Mouse (Mus musculus) heart, embryonic 14.5 days (tissue): ENCODE measurements around the gene Tmem220. TPM values are rescaled to one million over a fixed set of nuclear protein-coding genes. Genes with fewer than 3 reads are reported as not detected.

Experiments
- ATAC-seq: fragments of 200-750 bp; cut with Nextera tagmentation; 2 replicates; pipeline ENCODE4 v1.8.0; 2017; ENCODE audit warnings: low read depth, moderate TSS enrichment; ENCODE audit not compliant: insufficient number of reproducible peaks, insufficient read depth, low FRiP score
- H3K27ac ChIP-seq, 2 experiments: fragments of 200-500 bp in 1 of 2; fragments of 300-500 bp in 1 of 2; sonication (generic) in 1 of 2; replicated peaks in 1 of 2; 2 replicates each; pipeline ENCODE4 v1.5.1; 2012 to 2014; ENCODE audit warnings: low read depth in 2 of 2, low read length in 2 of 2, control low read depth in 1 of 2, mild to moderate bottlenecking in 1 of 2, mixed read lengths in 1 of 2; ENCODE audit not compliant: control insufficient read depth in 1 of 2, insufficient read depth in 1 of 2
- H3K27me3 ChIP-seq: fragments of 300-500 bp; sonication (generic); 2 replicates; pipeline ENCODE4 v1.6.1; 2014; ENCODE audit warnings: mild to moderate bottlenecking, low read length, control low read depth; ENCODE audit not compliant: control insufficient read depth, insufficient read depth
- H3K36me3 ChIP-seq: fragments of 300-500 bp; sonication (generic); 2 replicates; pipeline ENCODE4 v1.6.1; 2014; ENCODE audit warnings: mild to moderate bottlenecking, control low read depth, low read length, mixed read lengths; ENCODE audit not compliant: control insufficient read depth, insufficient read depth
- H3K4me1 ChIP-seq, 2 experiments: fragments of 200-500 bp in 1 of 2; fragments of 300-500 bp in 1 of 2; sonication (generic) in 1 of 2; 2 replicates each; pipeline ENCODE4 v1.6.1; 2012 to 2014; ENCODE audit warnings: low read length in 2 of 2, control low read depth in 1 of 2, mixed read lengths in 1 of 2; ENCODE audit not compliant: control insufficient read depth in 2 of 2, insufficient read depth in 2 of 2
- H3K4me2 ChIP-seq: fragments of 300-500 bp; sonication (generic); 2 replicates; pipeline ENCODE4 v1.6.1; 2014; ENCODE audit warnings: mild to moderate bottlenecking, low read length
- H3K4me3 ChIP-seq, 2 experiments: fragments of 200-500 bp in 1 of 2; fragments of 300-500 bp in 1 of 2; sonication (generic) in 1 of 2; 2 replicates each; pipeline ENCODE4 v1.5.1; 2012 to 2014; ENCODE audit warnings: low read length in 2 of 2, mild to moderate bottlenecking in 2 of 2, control low read depth in 1 of 2, low read depth in 1 of 2, moderate library complexity in 1 of 2; ENCODE audit not compliant: control insufficient read depth in 1 of 2, insufficient read depth in 1 of 2
- H3K9ac ChIP-seq: fragments of 300-500 bp; sonication (generic); 2 replicates; pipeline ENCODE4 v1.6.1; 2014; ENCODE audit warnings: mild to moderate bottlenecking, low read length
- H3K9me3 ChIP-seq: fragments of 300-500 bp; sonication (generic); 2 replicates; pipeline ENCODE4 v1.6.1; 2016; ENCODE audit warnings: low read length, control low read depth; ENCODE audit not compliant: control insufficient read depth
- WGBS: fragments of 180-500 bp; shearing (Covaris S2); extraction: QIAGEN DNeasy Blood & Tissue Kit; methylation state at CpG from one replicate; pipeline ENCODE4 v1.1.7; 2014; 5-methylcytosine and 5-hydroxymethylcytosine counted together
- polyA plus RNA-seq: library from polyadenylated mRNA; unstranded; fragments of >200 nt; fragmentation: Nextera tagmentation; extraction: Ambion mirVana; gene quantifications from 2 replicates; pipeline ENCODE4 v1.2.1, GENCODE M21; 2014

The Tmem220 gene
- polyA plus RNA-seq, 1 experiment from 2014 or later: 1.7 TPM

DNA sequence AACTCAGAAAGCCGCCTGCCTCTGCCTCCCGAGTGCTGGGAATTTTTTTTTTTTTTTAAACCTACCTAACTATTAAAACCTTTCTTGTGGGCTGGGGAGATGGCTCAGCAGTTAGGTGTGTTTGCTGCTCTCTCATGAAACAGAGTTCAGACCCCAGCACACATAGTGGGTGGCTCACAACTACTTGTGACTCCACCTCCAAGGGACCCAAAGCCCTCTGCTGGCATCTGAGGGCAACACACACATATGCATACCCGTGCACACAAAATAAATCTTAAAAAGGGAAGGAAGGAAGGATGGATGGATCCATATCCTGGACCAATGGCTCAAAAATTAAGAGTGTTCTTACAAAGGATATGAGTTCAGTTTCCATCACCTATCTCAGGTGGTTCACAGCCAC lies 24.3 kb downstream of the Tmem220 start:
- Histone ChIP-seq H3K9ac (no peak overlapping the region), H3K4me1 (peaks cover 0 to 7% of the 10 kb centered on the region in 2 experiments; a peak in 2 of 4 replicates), H3K27me3 (no peaks in the 10 kb centered on the region), H3K36me3 (peaks cover 24% of the 10 kb centered on the region), H3K9me3 (no peaks in the 10 kb centered on the region), H3K27ac (no peak overlapping the region), H3K4me3 (no peak overlapping the region), H3K4me2 (no peak overlapping the region)
- ATAC-seq: no peak
- WGBS: 100% methylated on average over 3 of the region's 3 CpGs

DNA sequence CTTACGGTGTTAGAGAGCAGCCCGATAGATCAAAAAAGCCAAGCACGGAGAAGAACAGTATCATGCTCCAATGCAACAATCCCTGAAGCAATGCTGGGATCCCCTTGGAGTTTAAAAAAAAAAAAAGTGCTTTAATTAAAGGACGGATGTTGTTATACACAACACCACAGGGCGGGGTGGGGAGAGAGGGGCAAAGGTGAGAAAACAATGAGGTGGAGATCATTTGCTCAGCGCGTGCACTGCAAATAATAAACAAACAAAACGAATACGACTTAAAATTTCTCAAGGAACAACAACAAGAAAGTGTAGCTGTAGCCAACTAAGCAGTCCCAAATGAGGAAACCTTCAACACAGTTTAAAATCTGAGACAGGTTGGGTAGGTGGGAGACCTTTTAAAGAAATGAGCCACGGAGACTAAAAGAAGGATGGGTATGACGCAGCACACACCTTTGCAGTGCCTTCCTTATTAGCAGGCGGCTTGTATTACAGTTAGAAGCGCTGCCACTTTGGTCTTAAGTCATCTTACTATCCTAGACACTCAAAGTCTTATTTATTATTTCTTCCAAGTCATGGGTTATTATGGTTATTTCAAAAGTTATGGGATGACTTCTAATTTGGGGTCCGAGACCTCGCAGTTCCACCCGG lies 26.8 kb downstream of the Tmem220 start:
- peaks cover 35% of the 10 kb centered on the region for H3K36me3 ChIP-seq
- peak overlapping the region; percentile 92 to 98 for H3K4me3 ChIP-seq
- H3K9ac ChIP-seq: peak overlapping the region; percentile 92
- H3K4me2 ChIP-seq: peak overlapping the region; percentile 72
- peak overlapping the region; percentile 77 to 81 for H3K27ac ChIP-seq
- ATAC-seq: no peak
- H3K27me3 ChIP-seq: no peaks in the 10 kb centered on the region
- 9% methylated on average over 16 of the region's 16 CpGs for WGBS
- H3K4me1 ChIP-seq: peaks cover 0 to 7% of the 10 kb centered on the region in 2 experiments; a peak in 2 of 4 replicates
- no peaks in the 10 kb centered on the region for H3K9me3 ChIP-seq

DNA sequence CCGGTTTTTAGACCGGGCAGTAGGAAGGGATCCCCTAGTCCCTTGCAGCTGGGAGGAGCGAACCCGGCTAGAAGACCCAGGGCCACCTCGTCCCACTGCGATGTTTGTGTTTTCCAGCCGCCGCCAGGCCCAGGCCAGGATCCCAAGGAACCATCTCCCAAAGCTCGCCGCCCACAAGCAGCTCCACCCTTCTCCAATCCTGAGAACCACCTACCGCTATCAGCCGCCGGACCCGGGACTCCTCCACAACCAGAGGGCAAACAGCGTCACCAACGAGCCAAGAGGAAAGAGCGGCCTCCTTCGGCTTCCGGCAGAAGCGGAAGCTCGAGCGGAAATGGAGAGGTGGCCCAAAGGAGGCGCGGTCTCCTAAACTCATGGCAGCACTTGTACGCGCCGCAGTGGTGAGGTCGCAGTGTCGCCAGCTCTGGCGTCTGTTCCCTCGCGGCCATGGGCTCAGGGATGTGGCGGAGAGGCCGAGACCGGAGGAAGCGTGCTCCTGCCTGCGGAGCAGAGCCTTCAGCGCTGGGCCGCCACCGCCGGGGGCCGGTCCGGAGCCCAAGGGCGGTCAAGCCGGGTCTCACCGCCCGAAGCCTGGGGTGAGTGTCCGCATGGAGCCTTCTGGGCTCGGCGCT lies 27.5 kb downstream of the Tmem220 start, which contains the start of the genes Adprm and Sco1:
TSS of gene Adprm (minus strand) at position 274 of the 632 bp plus-strand sequence.
TSS of gene Sco1 (plus strand) at position 350 of the 632 bp plus-strand sequence.
- Histone ChIP-seq H3K36me3 (peaks cover 41% of the 10 kb centered on the region), H3K4me1 (peaks cover 0 to 7% of the 10 kb centered on the region in 2 experiments; a peak in 2 of 4 replicates), H3K27me3 (no peaks in the 10 kb centered on the region), H3K9ac (peak within 1 kb of the TSS; percentile 92), H3K9me3 (no peaks in the 10 kb centered on the region), H3K4me3 (peak within 1 kb of the TSS; percentile 92 to 98), H3K27ac (peak within 1 kb of the TSS; percentile 77 to 81), H3K4me2 (peak within 1 kb of the TSS; percentile 72)
- WGBS: under 1% methylated on average over 50 of the region's 50 CpGs
- ATAC-seq: peak; percentile 88

DNA sequence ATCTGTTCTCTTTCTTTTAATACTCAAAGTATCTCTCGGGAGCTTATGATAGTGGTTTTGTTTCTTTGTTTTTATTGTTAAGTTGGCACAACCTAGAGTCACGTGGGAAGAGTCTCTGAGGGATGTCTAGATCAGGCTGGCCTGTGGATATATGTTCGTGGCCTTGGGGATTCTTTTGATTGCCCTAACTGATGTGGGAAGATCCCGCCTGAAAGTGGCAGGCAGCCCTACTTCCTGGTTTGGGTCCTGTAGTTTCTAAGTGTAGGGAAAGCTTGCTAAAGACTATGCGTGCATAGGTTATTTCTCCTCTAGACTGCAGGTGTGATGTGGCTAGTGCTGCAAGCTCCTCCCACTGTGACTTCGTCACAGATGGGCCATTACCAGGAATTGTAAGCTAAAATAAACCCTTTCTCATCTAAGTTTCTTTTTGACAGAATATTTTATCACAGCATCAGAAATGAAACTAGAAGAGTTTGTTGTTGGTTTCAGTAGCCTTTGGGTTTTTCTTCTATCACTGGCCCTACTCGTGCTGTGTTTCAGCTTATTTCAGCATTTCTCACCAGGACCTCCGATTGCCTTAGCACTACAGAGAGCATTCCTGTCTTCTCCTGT lies 29.9 kb downstream of the Tmem220 start:
- no peak overlapping the region for H3K4me3 ChIP-seq
- H3K9ac ChIP-seq: no peak overlapping the region
- H3K36me3 ChIP-seq: peaks cover 64% of the 10 kb centered on the region
- H3K4me1 ChIP-seq: peaks cover 0 to 7% of the 10 kb centered on the region in 2 experiments; a peak in 2 of 4 replicates
- ATAC-seq: no peak
- WGBS: 91% methylated on average over 8 of the region's 8 CpGs
- H3K27me3 ChIP-seq: no peaks in the 10 kb centered on the region
- H3K27ac ChIP-seq: no peak overlapping the region
- H3K4me2 ChIP-seq: no peak overlapping the region
- no peaks in the 10 kb centered on the region for H3K9me3 ChIP-seq

DNA sequence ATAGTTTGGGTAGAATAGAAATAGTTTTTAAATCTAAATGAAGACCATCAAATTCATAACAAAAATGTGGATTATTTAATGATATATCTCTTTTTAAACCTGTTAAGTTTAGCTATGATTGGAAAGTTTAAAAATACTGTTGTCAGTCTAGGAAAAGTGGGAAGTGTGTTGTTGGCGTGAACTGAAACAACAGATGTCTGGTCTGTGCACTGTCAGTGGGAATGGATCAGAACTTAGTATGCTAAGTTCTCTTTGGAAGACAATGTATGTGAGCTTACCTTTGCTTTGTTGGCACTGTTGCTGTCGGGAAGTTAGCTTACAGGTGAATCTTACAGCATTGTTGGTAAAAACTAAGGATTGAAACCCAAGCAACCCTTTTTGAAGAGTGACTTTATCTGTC lies 36.4 kb downstream of the Tmem220 start:
- Histone ChIP-seq H3K4me1 (no peaks in the 10 kb centered on the region), H3K9me3 (no peaks in the 10 kb centered on the region), H3K4me3 (no peak overlapping the region), H3K9ac (no peak overlapping the region), H3K27me3 (no peaks in the 10 kb centered on the region), H3K27ac (no peak overlapping the region), H3K36me3 (peaks cover 96% of the 10 kb centered on the region), H3K4me2 (no peak overlapping the region)
- whole genome bisulfite sequencing: 94% methylated on average over 2 of the region's 2 CpGs
- no peak for ATAC-seq

DNA sequence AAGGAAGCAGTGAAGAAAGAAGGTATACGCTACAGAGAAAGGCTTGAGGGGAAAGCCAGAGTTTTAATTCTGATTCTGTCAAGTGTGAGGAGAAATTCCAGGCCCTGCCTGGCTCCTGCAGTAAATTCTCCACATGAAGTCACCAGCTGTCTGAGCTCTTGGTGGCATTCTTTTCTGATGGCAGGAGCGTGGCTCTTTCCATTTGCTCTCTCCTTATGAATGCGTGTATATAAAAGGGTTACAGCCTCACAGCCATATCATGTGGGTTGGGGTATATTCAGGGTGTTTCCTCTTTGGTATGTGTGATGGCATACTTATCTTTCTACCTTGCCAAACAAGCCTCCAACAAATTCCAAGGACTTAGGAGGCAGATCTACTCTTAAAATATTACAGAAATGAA lies 37.8 kb downstream of the Tmem220 start:
- no peaks in the 10 kb centered on the region for H3K4me1 ChIP-seq
- H3K27me3 ChIP-seq: no peaks in the 10 kb centered on the region
- no peak for ATAC-seq
- H3K9ac ChIP-seq: no peak overlapping the region
- WGBS: 72% methylated on average over 3 of the region's 3 CpGs
- H3K4me2 ChIP-seq: no peak overlapping the region
- H3K4me3 ChIP-seq: no peak overlapping the region
- H3K36me3 ChIP-seq: peaks cover 91% of the 10 kb centered on the region
- H3K27ac ChIP-seq: no peak overlapping the region
- H3K9me3 ChIP-seq: no peaks in the 10 kb centered on the region

DNA sequence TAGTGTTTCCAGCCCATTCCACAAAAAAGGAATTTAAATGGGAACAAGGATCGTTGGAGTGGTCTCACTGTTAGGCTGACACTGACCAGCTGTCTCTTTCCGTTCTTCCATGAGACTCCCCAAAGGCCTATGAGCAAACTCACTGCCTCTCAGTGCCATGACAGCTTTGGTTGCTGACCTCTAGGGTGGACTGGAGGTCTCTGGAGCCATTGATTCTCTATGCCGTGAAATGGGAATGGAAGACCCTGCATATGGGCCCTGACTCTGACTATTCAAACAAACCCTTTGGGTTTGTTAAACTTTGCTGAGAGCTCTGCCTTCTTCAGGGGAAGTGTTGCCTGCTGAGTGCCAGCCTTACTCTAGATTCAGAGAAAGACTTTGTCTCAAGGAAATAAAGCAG lies 42.8 kb downstream of the Tmem220 start:
- Histone ChIP-seq H3K4me3 (no peak overlapping the region), H3K4me1 (peaks cover 0 to 6% of the 10 kb centered on the region in 2 experiments; a peak in 1 of 4 replicates), H3K9me3 (no peaks in the 10 kb centered on the region), H3K36me3 (peaks cover 47% of the 10 kb centered on the region), H3K9ac (no peak overlapping the region), H3K4me2 (no peak overlapping the region), H3K27ac (no peak overlapping the region), H3K27me3 (no peaks in the 10 kb centered on the region)
- WGBS: 87% methylated on average over 3 of the region's 3 CpGs
- no peak for ATAC-seq
